Mouse (Mus musculus): ENCODE measurements around the gene Stag1. TPM values are rescaled to one million over a fixed set of nuclear protein-coding genes. Genes with fewer than 3 reads are reported as not detected.

Gene Stag1
- polyA plus RNA-seq, 1 experiment from 2014 or later: 36.4 TPM

GRCm38 (mm10) chr9:100982786-100983185 lies 385.2 kb downstream of the Stag1 start:
- no peak overlapping the region for H3K4me3 ChIP-seq (ENCODE audit: low read depth, low read length)
- DNase-seq (ENCODE audit: low spot score) (no peak), ATAC-seq (no peak)
- H3K27me3 ChIP-seq (replicated peaks; ENCODE audit: control insufficient read depth, insufficient read depth, low read length): no peaks in the 10 kb centered on the region
- H3K36me3 ChIP-seq (ENCODE audit: control insufficient read depth, insufficient read depth, low read length): peaks cover 16% of the 10 kb centered on the region; the same call in 1 of the 2 replicates
- H3K4me1 ChIP-seq (ENCODE audit: control insufficient read depth, insufficient read depth, low read length): no peaks in the 10 kb centered on the region
- WGBS: 94% methylated on average over 7 of the region's 7 CpGs
- H3K9ac ChIP-seq (ENCODE audit: low read length): no peak overlapping the region
- no peak overlapping the region for H3K4me2 ChIP-seq (ENCODE audit: low read length)
- no peak overlapping the region for H3K27ac ChIP-seq (ENCODE audit: low read depth, low read length)
- no peaks in the 10 kb centered on the region for H3K9me3 ChIP-seq (replicated peaks; ENCODE audit: control insufficient read depth, low read length)

GRCm38 (mm10) chr9:100984381-100985310 lies 387.0 kb downstream of the Stag1 start:
- H3K4me3 ChIP-seq (ENCODE audit: low read depth, low read length): no peak overlapping the region
- no peak overlapping the region for H3K9ac ChIP-seq (ENCODE audit: low read length)
- H3K27ac ChIP-seq (ENCODE audit: low read depth, low read length): no peak overlapping the region
- peaks cover 16% of the 10 kb centered on the region; the same call in 1 of the 2 replicates for H3K36me3 ChIP-seq (ENCODE audit: control insufficient read depth, insufficient read depth, low read length)
- DNase-seq (ENCODE audit: low spot score) (no peak), ATAC-seq (no peak)
- peaks cover 7% of the 10 kb centered on the region; the same call in 1 of the 2 replicates for H3K9me3 ChIP-seq (replicated peaks; ENCODE audit: control insufficient read depth, low read length)
- no peaks in the 10 kb centered on the region for H3K27me3 ChIP-seq (replicated peaks; ENCODE audit: control insufficient read depth, insufficient read depth, low read length)
- WGBS: 96% methylated on average over 25 of the region's 25 CpGs
- no peak overlapping the region for H3K4me2 ChIP-seq (ENCODE audit: low read length)
- no peaks in the 10 kb centered on the region for H3K4me1 ChIP-seq (ENCODE audit: control insufficient read depth, insufficient read depth, low read length)

GRCm38 (mm10) chr9:100987006-100987405 lies 389.4 kb downstream of the Stag1 start:
- Histone ChIP-seq H3K27ac (ENCODE audit: low read depth, low read length) (no peak overlapping the region), H3K4me3 (ENCODE audit: low read depth, low read length) (no peak overlapping the region), H3K9ac (ENCODE audit: low read length) (no peak overlapping the region), H3K36me3 (ENCODE audit: control insufficient read depth, insufficient read depth, low read length) (peaks cover 16% of the 10 kb centered on the region; the same call in 1 of the 2 replicates), H3K9me3 (replicated peaks; ENCODE audit: control insufficient read depth, low read length) (peaks cover 7% of the 10 kb centered on the region; the same call in 1 of the 2 replicates), H3K27me3 (replicated peaks; ENCODE audit: control insufficient read depth, insufficient read depth, low read length) (no peaks in the 10 kb centered on the region), H3K4me2 (ENCODE audit: low read length) (no peak overlapping the region), H3K4me1 (ENCODE audit: control insufficient read depth, insufficient read depth, low read length) (no peaks in the 10 kb centered on the region)
- DNase-seq (ENCODE audit: low spot score) (no peak), ATAC-seq (no peak)
- 94% methylated on average over 5 of the region's 5 CpGs for WGBS

- WGBS: 93% methylated on average over 3 of the region's 3 CpGs
- no peak overlapping the region for H3K4me3 ChIP-seq (ENCODE audit: low read depth, low read length)
- ATAC-seq (no peak), DNase-seq (ENCODE audit: low spot score) (no peak)
- H3K4me2 ChIP-seq (ENCODE audit: low read length): no peak overlapping the region
- H3K27me3 ChIP-seq (replicated peaks; ENCODE audit: control insufficient read depth, insufficient read depth, low read length): no peaks in the 10 kb centered on the region
- no peak overlapping the region for H3K27ac ChIP-seq (ENCODE audit: low read depth, low read length)
- H3K9me3 ChIP-seq (replicated peaks; ENCODE audit: control insufficient read depth, low read length): peaks cover 7% of the 10 kb centered on the region; the same call in 1 of the 2 replicates
- peaks cover 19% of the 10 kb centered on the region; the same call in 1 of the 2 replicates for H3K36me3 ChIP-seq (ENCODE audit: control insufficient read depth, insufficient read depth, low read length)
- no peak overlapping the region for H3K9ac ChIP-seq (ENCODE audit: low read length)
- no peaks in the 10 kb centered on the region for H3K4me1 ChIP-seq (ENCODE audit: control insufficient read depth, insufficient read depth, low read length)
These were observed 390.3 kb downstream of the Stag1 start for GRCm38 (mm10) chr9:100987850-100988249.

GRCm38 (mm10) chr9:100990609-100991008 lies 393.0 kb downstream of the Stag1 start:
- Histone ChIP-seq H3K4me3 (ENCODE audit: low read depth, low read length) (no peak overlapping the region), H3K4me1 (ENCODE audit: control insufficient read depth, insufficient read depth, low read length) (no peaks in the 10 kb centered on the region), H3K27ac (ENCODE audit: low read depth, low read length) (no peak overlapping the region), H3K4me2 (ENCODE audit: low read length) (no peak overlapping the region), H3K9ac (ENCODE audit: low read length) (no peak overlapping the region), H3K36me3 (ENCODE audit: control insufficient read depth, insufficient read depth, low read length) (peaks cover 13% of the 10 kb centered on the region), H3K9me3 (replicated peaks; ENCODE audit: control insufficient read depth, low read length) (peaks cover 7% of the 10 kb centered on the region; the same call in 1 of the 2 replicates), H3K27me3 (replicated peaks; ENCODE audit: control insufficient read depth, insufficient read depth, low read length) (no peaks in the 10 kb centered on the region)
- whole genome bisulfite sequencing: 88% methylated on average over 5 of the region's 5 CpGs
- ATAC-seq (no peak), DNase-seq (ENCODE audit: low spot score) (no peak)

- Histone ChIP-seq H3K4me2 (ENCODE audit: low read length) (no peak overlapping the region), H3K4me1 (ENCODE audit: control insufficient read depth, insufficient read depth, low read length) (no peaks in the 10 kb centered on the region), H3K27ac (ENCODE audit: low read depth, low read length) (no peak overlapping the region), H3K27me3 (replicated peaks; ENCODE audit: control insufficient read depth, insufficient read depth, low read length) (no peaks in the 10 kb centered on the region), H3K36me3 (ENCODE audit: control insufficient read depth, insufficient read depth, low read length) (peaks cover 13% of the 10 kb centered on the region), H3K9ac (ENCODE audit: low read length) (no peak overlapping the region), H3K9me3 (replicated peaks; ENCODE audit: control insufficient read depth, low read length) (peaks cover 7% of the 10 kb centered on the region; the same call in 1 of the 2 replicates), H3K4me3 (ENCODE audit: low read depth, low read length) (no peak overlapping the region)
- ATAC-seq (no peak), DNase-seq (ENCODE audit: low spot score) (no peak)
- WGBS: 100% methylated on average over 2 of the region's 2 CpGs
These were observed 393.7 kb downstream of the Stag1 start for GRCm38 (mm10) chr9:100991321-100991720.

- no peaks in the 10 kb centered on the region for H3K4me1 ChIP-seq (ENCODE audit: control insufficient read depth, insufficient read depth, low read length)
- ATAC-seq: no peak
- H3K9me3 ChIP-seq (replicated peaks; ENCODE audit: control insufficient read depth, low read length): peaks cover 7% of the 10 kb centered on the region; the same call in 1 of the 2 replicates
- no peak overlapping the region for H3K4me3 ChIP-seq (ENCODE audit: low read depth, low read length)
- H3K27ac ChIP-seq (ENCODE audit: low read depth, low read length): no peak overlapping the region
- no peak overlapping the region for H3K4me2 ChIP-seq (ENCODE audit: low read length)
- H3K27me3 ChIP-seq (replicated peaks; ENCODE audit: control insufficient read depth, insufficient read depth, low read length): no peaks in the 10 kb centered on the region
- DNase-seq (ENCODE audit: low spot score): no peak
- H3K36me3 ChIP-seq (ENCODE audit: control insufficient read depth, insufficient read depth, low read length): peaks cover 13% of the 10 kb centered on the region
- WGBS: 94% methylated on average over 2 of the region's 2 CpGs
- no peak overlapping the region for H3K9ac ChIP-seq (ENCODE audit: low read length)
These were observed 394.6 kb downstream of the Stag1 start for GRCm38 (mm10) chr9:100992191-100992590.

GRCm38 (mm10) chr9:100993937-100994336 lies 396.3 kb downstream of the Stag1 start:
- Histone ChIP-seq H3K27ac (ENCODE audit: low read depth, low read length) (no peak overlapping the region), H3K27me3 (replicated peaks; ENCODE audit: control insufficient read depth, insufficient read depth, low read length) (no peaks in the 10 kb centered on the region), H3K4me3 (ENCODE audit: low read depth, low read length) (no peak overlapping the region), H3K9me3 (replicated peaks; ENCODE audit: control insufficient read depth, low read length) (peaks cover 7% of the 10 kb centered on the region; the same call in 1 of the 2 replicates), H3K4me1 (ENCODE audit: control insufficient read depth, insufficient read depth, low read length) (no peaks in the 10 kb centered on the region), H3K36me3 (ENCODE audit: control insufficient read depth, insufficient read depth, low read length) (peaks cover 17% of the 10 kb centered on the region), H3K4me2 (ENCODE audit: low read length) (no peak overlapping the region), H3K9ac (ENCODE audit: low read length) (no peak overlapping the region)
- DNase-seq (ENCODE audit: low spot score) (no peak), ATAC-seq (no peak)
- 84% methylated on average over 4 of the region's 4 CpGs for WGBS

GRCm38 (mm10) chr9:100997138-100997537 lies 399.5 kb downstream of the Stag1 start:
- 94% methylated on average over 2 of the region's 2 CpGs for WGBS

More at GRCm38 (mm10) chr9:100997138-100997537, 399.5 kb downstream of the Stag1 start:
- Histone ChIP-seq H3K9me3 (replicated peaks; ENCODE audit: control insufficient read depth, low read length) (no peaks in the 10 kb centered on the region), H3K4me1 (ENCODE audit: control insufficient read depth, insufficient read depth, low read length) (no peaks in the 10 kb centered on the region), H3K27ac (ENCODE audit: low read depth, low read length) (no peak overlapping the region), H3K9ac (ENCODE audit: low read length) (no peak overlapping the region), H3K36me3 (ENCODE audit: control insufficient read depth, insufficient read depth, low read length) (peaks cover 15% of the 10 kb centered on the region), H3K27me3 (replicated peaks; ENCODE audit: control insufficient read depth, insufficient read depth, low read length) (no peaks in the 10 kb centered on the region), H3K4me3 (ENCODE audit: low read depth, low read length) (no peak overlapping the region), H3K4me2 (ENCODE audit: low read length) (no peak overlapping the region)
- ATAC-seq (no peak), DNase-seq (ENCODE audit: low spot score) (no peak)
